Mouse (Mus musculus) left cerebral cortex, adult 11 months (tissue): ENCODE data around the gene Gpr183.

ENCODE experiments used
- DNase-seq: peaks from one replicate; pipeline ENCODE4 v3.0.0; 2022; ENCODE audit warnings: low spot score

Gene Gpr183

GRCm38 (mm10) chr14:121903381-121903876 is 61.6 kb downstream of the Gpr183 start:
- no peak for DNase-seq
